In the genomic region with DNA sequence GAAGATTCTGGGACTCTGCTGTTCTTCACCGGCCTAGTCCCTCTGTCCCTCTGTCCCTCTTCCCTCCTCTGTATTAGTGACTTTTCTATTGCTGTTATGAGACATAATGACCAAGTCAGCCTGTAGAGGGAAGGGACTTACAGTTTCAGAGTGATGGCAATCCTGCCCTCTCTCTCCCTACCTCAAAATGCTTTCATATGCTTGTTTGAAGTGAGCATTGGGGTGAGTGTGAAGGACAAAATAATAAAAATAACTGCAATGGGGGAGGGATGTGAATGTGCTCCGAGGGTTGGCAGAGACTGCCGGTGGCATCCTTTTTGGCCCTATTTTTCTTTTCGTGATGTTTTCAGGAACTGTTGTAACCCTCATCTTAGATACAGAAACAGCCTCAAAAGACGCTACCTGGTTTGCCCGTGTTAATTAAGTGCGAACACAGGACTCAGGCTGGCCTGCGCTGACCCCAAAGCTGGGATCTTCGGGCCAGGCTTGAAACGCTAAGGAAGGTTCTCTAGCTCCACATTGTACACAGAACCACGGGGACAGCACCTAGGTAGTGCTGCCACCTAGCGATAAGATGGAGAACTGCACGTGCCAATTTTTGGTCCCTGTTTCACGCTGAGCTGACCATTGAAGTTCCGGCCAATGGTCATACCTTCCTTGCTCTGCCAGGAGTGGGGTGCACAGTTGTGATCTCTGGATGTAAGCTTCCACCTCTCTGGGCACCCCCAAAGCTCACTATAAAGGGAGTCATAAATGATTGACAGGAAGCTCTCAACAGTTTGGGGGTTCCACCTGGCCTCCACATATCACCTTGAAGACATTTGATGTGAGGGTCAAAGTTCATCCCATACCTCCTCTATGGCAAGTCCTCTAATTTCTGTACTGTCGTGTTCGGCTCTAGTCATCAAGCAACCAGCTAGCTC, we compare ENCODE assay signal across 9 mouse cellular contexts. TPM values are rescaled to one million over a fixed set of nuclear protein-coding genes. Genes with fewer than 3 reads are reported as not detected.
DNase-seq lines count a peak whose midpoint lies in the region; ATAC-seq and TF ChIP-seq lines count a peak whose summit lies in the region.
"Had no signal": no experiment of that assay in that cellular context is flagged by ENCODE, and none has a peak within 500 bp of the region (broad histone marks: within the 10 kb centered on the region; RNA-seq: fewer than 3 reads in every experiment).

No protein-coding gene starts in this region.

- H3K27me3 ChIP-seq in midbrain, embryonic 11.5 days (ENCODE audit: control insufficient read depth, insufficient read depth, low read length) = no peaks in the 10 kb centered on the region
- no peaks in the 10 kb centered on the region for H3K27me3 ChIP-seq in midbrain, embryonic 16.5 days (ENCODE audit: control insufficient read depth, insufficient read depth, low read depth, low read length)
- H3K27me3 ChIP-seq in embryonic facial prominence, embryonic 14.5 days (replicated peaks; ENCODE audit: control insufficient read depth, insufficient read depth, low read length) = no peaks in the 10 kb centered on the region
- no peaks in the 10 kb centered on the region for H3K27me3 ChIP-seq in limb, embryonic 13.5 days
- H3K27me3 ChIP-seq in neural tube, embryonic 11.5 days (ENCODE audit: control insufficient read depth, insufficient read depth, low read length) = no peaks in the 10 kb centered on the region

- ATAC-seq in midbrain, embryonic 11.5 days (ENCODE audit: low FRiP score) = no peak
- ATAC-seq in midbrain, embryonic 16.5 days = no peak
- ATAC-seq in embryonic facial prominence, embryonic 14.5 days (ENCODE audit: low read depth) = 0 out of 2 replicates have a peak, but pooled peaks have one; percentile 47
- ATAC-seq in limb, embryonic 13.5 days (ENCODE audit: low FRiP score, low read depth) = peak; percentile 28; the same call in 1 of the 2 replicates
- ATAC-seq in neural tube, embryonic 11.5 days (ENCODE audit: insufficient read depth, low FRiP score, low TSS enrichment) = no peak

- H3K4me3 ChIP-seq in midbrain, embryonic 11.5 days (ENCODE audit: low read depth, low read length) = no peak overlapping the region
- no peak overlapping the region for H3K4me3 ChIP-seq in midbrain, embryonic 16.5 days (ENCODE audit: low read depth, low read length)
- H3K4me3 ChIP-seq in bone marrow macrophage, adult 2 months (ENCODE audit: insufficient read depth, low read length) = no peak overlapping the region
- no peak overlapping the region for H3K4me3 ChIP-seq in embryonic facial prominence, embryonic 14.5 days (ENCODE audit: low read depth, low read length)
- H3K4me3 ChIP-seq in limb, embryonic 13.5 days = no peak overlapping the region
- no peak overlapping the region for H3K4me3 ChIP-seq in neural tube, embryonic 11.5 days (ENCODE audit: low read depth, low read length)
- H3K4me3 ChIP-seq: erythroblast, embryonic 14.5 days had no signal

- no peak for TF ChIP-seq POLR2A in bone marrow macrophage, adult 2 months (IDR thresholded peaks at IDR 0.05; ENCODE audit: borderline replicate concordance, low read depth, low read length)

- no peak overlapping the region for H3K9ac ChIP-seq in midbrain, embryonic 11.5 days (ENCODE audit: low read length)
- no peak overlapping the region for H3K9ac ChIP-seq in midbrain, embryonic 16.5 days (ENCODE audit: low read depth, low read length)
- no peak overlapping the region for H3K9ac ChIP-seq in embryonic facial prominence, embryonic 14.5 days (ENCODE audit: low read depth, low read length)
- H3K9ac ChIP-seq in limb, embryonic 13.5 days = no peak overlapping the region
- H3K9ac ChIP-seq in neural tube, embryonic 11.5 days (ENCODE audit: low read length) = no peak overlapping the region

- no peak overlapping the region for H3K27ac ChIP-seq in midbrain, embryonic 11.5 days (ENCODE audit: low read depth, low read length)
- no peak overlapping the region for H3K27ac ChIP-seq in midbrain, embryonic 16.5 days (ENCODE audit: low read length)
- no peak overlapping the region for H3K27ac ChIP-seq in bone marrow macrophage, adult 2 months (ENCODE audit: insufficient read depth, low read depth, low read length)
- H3K27ac ChIP-seq in embryonic facial prominence, embryonic 14.5 days (replicated peaks; ENCODE audit: low read depth, low read length) = no peak overlapping the region
- no peak overlapping the region for H3K27ac ChIP-seq in limb, embryonic 13.5 days
- H3K27ac ChIP-seq in neural tube, embryonic 11.5 days (ENCODE audit: low read depth, low read length) = no peak overlapping the region

- H3K9me3 ChIP-seq in midbrain, embryonic 11.5 days (ENCODE audit: control insufficient read depth, low read length) = no peaks in the 10 kb centered on the region
- H3K9me3 ChIP-seq in midbrain, embryonic 16.5 days (replicated peaks; ENCODE audit: control insufficient read depth, low read length, poor library complexity, severe bottlenecking) = no peaks in the 10 kb centered on the region
- H3K9me3 ChIP-seq in embryonic facial prominence, embryonic 14.5 days (ENCODE audit: control insufficient read depth, low read length) = no peaks in the 10 kb centered on the region
- no peaks in the 10 kb centered on the region for H3K9me3 ChIP-seq in limb, embryonic 13.5 days
- no peaks in the 10 kb centered on the region for H3K9me3 ChIP-seq in neural tube, embryonic 11.5 days (ENCODE audit: control insufficient read depth, low read length)

- no peak overlapping the region for H3K4me2 ChIP-seq in midbrain, embryonic 11.5 days
- H3K4me2 ChIP-seq in midbrain, embryonic 16.5 days (ENCODE audit: low read length) = no peak overlapping the region
- H3K4me2 ChIP-seq in embryonic facial prominence, embryonic 14.5 days (ENCODE audit: low read depth, low read length) = no peak overlapping the region
- H3K4me2 ChIP-seq in limb, embryonic 13.5 days (replicated peaks) = no peak overlapping the region
- H3K4me2 ChIP-seq in neural tube, embryonic 11.5 days (ENCODE audit: low read depth) = no peak overlapping the region

- H3K36me3 ChIP-seq in midbrain, embryonic 11.5 days (ENCODE audit: control insufficient read depth, insufficient read depth, low read length) = no peaks in the 10 kb centered on the region
- no peaks in the 10 kb centered on the region for H3K36me3 ChIP-seq in midbrain, embryonic 16.5 days (ENCODE audit: control insufficient read depth, insufficient read depth, low read length)
- no peaks in the 10 kb centered on the region for H3K36me3 ChIP-seq in embryonic facial prominence, embryonic 14.5 days (ENCODE audit: control insufficient read depth, insufficient read depth, low read length)
- no peaks in the 10 kb centered on the region for H3K36me3 ChIP-seq in limb, embryonic 13.5 days
- H3K36me3 ChIP-seq in neural tube, embryonic 11.5 days (ENCODE audit: control insufficient read depth, insufficient read depth, low read length) = no peaks in the 10 kb centered on the region

- DNase-seq in midbrain, embryonic 11.5 days (ENCODE audit: low spot score, missing footprints) = peak; percentile 98
- peak; percentile 40 for DNase-seq in embryonic facial prominence, embryonic 14.5 days (ENCODE audit: low spot score)
- DNase-seq in induced T-regulatory cell, adult 2 months (ENCODE audit: low read depth) = peak; percentile 81
- DNase-seq in neural tube, embryonic 11.5 days (ENCODE audit: low spot score) = peak; percentile 63
- DNase-seq in thymus, postnatal 0 days (ENCODE audit: low spot score) = peak; percentile 45

- no peaks in the 10 kb centered on the region for H3K4me1 ChIP-seq in midbrain, embryonic 11.5 days (ENCODE audit: control insufficient read depth, insufficient read depth, low read length)
- no peaks in the 10 kb centered on the region for H3K4me1 ChIP-seq in midbrain, embryonic 16.5 days (ENCODE audit: control insufficient read depth, insufficient read depth, low read length)
- H3K4me1 ChIP-seq in bone marrow macrophage, adult 2 months (ENCODE audit: control insufficient read depth, insufficient read depth, low read length) = no peaks in the 10 kb centered on the region
- no peaks in the 10 kb centered on the region for H3K4me1 ChIP-seq in embryonic facial prominence, embryonic 14.5 days (ENCODE audit: control insufficient read depth, insufficient read depth, low read length)
- H3K4me1 ChIP-seq in limb, embryonic 13.5 days = no peaks in the 10 kb centered on the region
- H3K4me1 ChIP-seq in neural tube, embryonic 11.5 days (ENCODE audit: control insufficient read depth, insufficient read depth, low read length) = no peaks in the 10 kb centered on the region

- peak; percentile 97 for TF ChIP-seq CTCF in bone marrow macrophage, adult 2 months (IDR thresholded peaks at IDR 0.05; ENCODE audit: low read depth, low read length)

- 35% methylated on average over 17 of the region's 17 CpGs for WGBS in midbrain, embryonic 11.5 days
- WGBS in midbrain, embryonic 16.5 days = 36% methylated on average over 17 of the region's 17 CpGs
- 36% methylated on average over 17 of the region's 17 CpGs for WGBS in embryonic facial prominence, embryonic 14.5 days
- 35% methylated on average over 17 of the region's 17 CpGs for WGBS in limb, embryonic 13.5 days
- 34% methylated on average over 17 of the region's 17 CpGs for WGBS in neural tube, embryonic 11.5 days

RNA-seq across cellular contexts. Expression of gene Flvcr2, which starts 17.1 kb away (rescaled TPM):
- 1.3 and 1.7 TPM in 2 replicates for polyA plus RNA-seq in midbrain, embryonic 11.5 days (2014; fragmentation: Nextera tagmentation; extraction: Ambion mirVana)
- polyA plus RNA-seq in midbrain, embryonic 16.5 days (2015; fragmentation: Nextera tagmentation; extraction: Ambion mirVana) = 5.5 and 5.8 TPM in 2 replicates
- not detected in 2 replicates for polyA plus RNA-seq in bone marrow macrophage, adult 2 months (2012; ENCODE audit: insufficient read depth, insufficient read length, missing spikeins)
- 2.7 and 2.8 TPM in 2 replicates for polyA plus RNA-seq in embryonic facial prominence, embryonic 14.5 days (2014; fragmentation: Nextera tagmentation; extraction: Ambion mirVana)
- polyA plus RNA-seq in limb, embryonic 13.5 days (2015; fragmentation: Nextera tagmentation; extraction: Ambion mirVana) = 2.2 and 3.2 TPM in 2 replicates
- 1.4 and 1.5 TPM in 2 replicates for polyA plus RNA-seq in neural tube, embryonic 11.5 days (2014; fragmentation: Nextera tagmentation; extraction: Ambion mirVana)
- polyA plus RNA-seq in thymus, postnatal 0 days (2015; fragmentation: Nextera tagmentation; extraction: Ambion mirVana) = 0.17 and 0.25 TPM in 2 replicates
- polyA plus RNA-seq: erythroblast, embryonic 14.5 days had no signal

RNA-seq across cellular contexts. Expression of gene Batf, which starts 42.8 kb away (rescaled TPM):
- polyA plus RNA-seq in midbrain, embryonic 11.5 days (2014; fragmentation: Nextera tagmentation; extraction: Ambion mirVana) = 1.7 and 2.3 TPM in 2 replicates
- polyA plus RNA-seq in midbrain, embryonic 16.5 days (2015; fragmentation: Nextera tagmentation; extraction: Ambion mirVana) = 0.59 and 1.3 TPM in 2 replicates
- polyA plus RNA-seq in bone marrow macrophage, adult 2 months (2012; ENCODE audit: insufficient read depth, insufficient read length, missing spikeins) = 10.9 and 11.9 TPM in 2 replicates
- 7.3 and 8.3 TPM in 2 replicates for polyA plus RNA-seq in embryonic facial prominence, embryonic 14.5 days (2014; fragmentation: Nextera tagmentation; extraction: Ambion mirVana)
- polyA plus RNA-seq in limb, embryonic 13.5 days (2015; fragmentation: Nextera tagmentation; extraction: Ambion mirVana) = 3.3 and 3.5 TPM in 2 replicates
- polyA plus RNA-seq in neural tube, embryonic 11.5 days (2014; fragmentation: Nextera tagmentation; extraction: Ambion mirVana) = 1.1 and 1.5 TPM in 2 replicates
- 16.9 and 18.2 TPM in 2 replicates for polyA plus RNA-seq in thymus, postnatal 0 days (2015; fragmentation: Nextera tagmentation; extraction: Ambion mirVana)

Comparison
In these comparisons a context has a peak if more than half of its experiments do, and no peak if none do; other contexts are left out.
1. ATAC-seq: peak in embryonic facial prominence, embryonic 14.5 days (single experiment) and limb, embryonic 13.5 days (single experiment); none in midbrain, embryonic 11.5 days (single experiment), midbrain, embryonic 16.5 days (single experiment) and neural tube, embryonic 11.5 days (single experiment).
2. DNase-seq: peak in every context shown above with its lines; median percentile 98 in midbrain, embryonic 11.5 days; 81 in induced T-regulatory cell, adult 2 months; 63 in neural tube, embryonic 11.5 days; 45 in thymus, postnatal 0 days; 40 in embryonic facial prominence, embryonic 14.5 days.